Mouse (Mus musculus) neural tube, embryonic 15.5 days (tissue): ENCODE measurements around the gene Khdc4. TPM values are rescaled to one million over a fixed set of nuclear protein-coding genes. Genes with fewer than 3 reads are reported as not detected.

Experiments used
- ATAC-seq: fragments of 200-750 bp; cut with Nextera tagmentation; 2 replicates; pipeline ENCODE4 v1.8.0; 2017; ENCODE audit warnings: mild to moderate bottlenecking, moderate TSS enrichment, moderate library complexity; ENCODE audit not compliant: low FRiP score
- H3K27ac ChIP-seq: fragments of 300-500 bp; sonication (generic); replicated peaks from 2 replicates; pipeline ENCODE4 v1.5.1; 2015; ENCODE audit warnings: mild to moderate bottlenecking, inconsistent platforms
- H3K27me3 ChIP-seq: fragments of 300-500 bp; sonication (generic); replicated peaks from 2 replicates; pipeline ENCODE4 v1.6.1; 2015; ENCODE audit warnings: inconsistent platforms
- H3K36me3 ChIP-seq: fragments of 300-500 bp; sonication (generic); 2 replicates; pipeline ENCODE4 v1.6.1; 2015; ENCODE audit warnings: inconsistent platforms
- H3K4me1 ChIP-seq: fragments of 300-500 bp; sonication (generic); 2 replicates; pipeline ENCODE4 v1.6.1; 2015; ENCODE audit warnings: inconsistent platforms
- H3K4me2 ChIP-seq: fragments of 300-500 bp; sonication (generic); 2 replicates; pipeline ENCODE4 v1.6.1; 2015; ENCODE audit warnings: inconsistent platforms, mild to moderate bottlenecking, moderate library complexity
- H3K4me3 ChIP-seq: fragments of 300-500 bp; sonication (generic); replicated peaks from 2 replicates; pipeline ENCODE4 v1.5.1; 2015; ENCODE audit warnings: mild to moderate bottlenecking, inconsistent platforms
- H3K9ac ChIP-seq: fragments of 300-500 bp; sonication (generic); replicated peaks from 2 replicates; pipeline ENCODE4 v1.6.1; 2015; ENCODE audit warnings: mild to moderate bottlenecking, inconsistent platforms
- H3K9me3 ChIP-seq: fragments of 300-500 bp; sonication (generic); replicated peaks from 2 replicates; pipeline ENCODE4 v1.6.1; 2016; ENCODE audit warnings: inconsistent platforms
- WGBS: fragments of 180-500 bp; shearing (Covaris S2); methylation state at CpG from one replicate; pipeline ENCODE4 v1.1.7; 2015; ENCODE audit warnings: mixed read lengths; 5-methylcytosine and 5-hydroxymethylcytosine counted together
- polyA plus RNA-seq: library from polyadenylated mRNA; unstranded; fragments of >200 nt; fragmentation: Nextera tagmentation; extraction: Ambion mirVana; gene quantifications from 2 replicates; pipeline ENCODE4 v1.2.1, GENCODE M21; 2015

Khdc4 gene
- polyA plus RNA-seq, 1 experiment from 2014 or later = 87.4 TPM

- Histone ChIP-seq H3K4me3 (no peak overlapping the region), H3K4me1 (0 out of 2 replicates have a peak, but pooled peaks cover 8% of the 10 kb centered on the region), H3K9me3 (no peaks in the 10 kb centered on the region), H3K27me3 (no peaks in the 10 kb centered on the region), H3K4me2 (no peak overlapping the region), H3K27ac (peak overlapping the region; percentile 43; the same call in 1 of the 2 replicates), H3K36me3 (peaks cover 39% of the 10 kb centered on the region), H3K9ac (no peak overlapping the region)
- WGBS = 63% methylated on average over 10 of the region's 10 CpGs
- ATAC-seq = no peak
Measured at GRCm38 (mm10) chr3:88649186-88649585, 36.4 kb upstream of the Khdc4 start.

- H3K9ac ChIP-seq = no peak overlapping the region
- 93% methylated on average over 13 of the region's 13 CpGs for WGBS
- 0 out of 2 replicates have a peak, but pooled peaks cover 8% of the 10 kb centered on the region for H3K4me1 ChIP-seq
- H3K27ac ChIP-seq = no peak overlapping the region
- H3K36me3 ChIP-seq = peaks cover 32% of the 10 kb centered on the region
- H3K4me2 ChIP-seq = no peak overlapping the region
- ATAC-seq = no peak
- no peaks in the 10 kb centered on the region for H3K27me3 ChIP-seq
- H3K4me3 ChIP-seq = no peak overlapping the region
- no peaks in the 10 kb centered on the region for H3K9me3 ChIP-seq
Measured at GRCm38 (mm10) chr3:88649967-88650366, 35.6 kb upstream of the Khdc4 start.

- H3K4me2 ChIP-seq = no peak overlapping the region
- no peaks in the 10 kb centered on the region for H3K27me3 ChIP-seq
- H3K4me3 ChIP-seq = no peak overlapping the region
- no peak overlapping the region for H3K9ac ChIP-seq
- H3K36me3 ChIP-seq = peaks cover 24% of the 10 kb centered on the region
- H3K27ac ChIP-seq = no peak overlapping the region
- ATAC-seq = no peak
- no peaks in the 10 kb centered on the region for H3K9me3 ChIP-seq
- 85% methylated on average over 13 of the region's 13 CpGs for WGBS
- H3K4me1 ChIP-seq = 0 out of 2 replicates have a peak, but pooled peaks cover 8% of the 10 kb centered on the region
Measured at GRCm38 (mm10) chr3:88650713-88651504, 34.7 kb upstream of the Khdc4 start.

GRCm38 (mm10) chr3:88651669-88652618 is 33.7 kb upstream of the Khdc4 start:
- Histone ChIP-seq H3K9me3 (no peaks in the 10 kb centered on the region), H3K4me1 (0 out of 2 replicates have a peak, but pooled peaks cover 8% of the 10 kb centered on the region), H3K9ac (no peak overlapping the region), H3K4me3 (no peak overlapping the region), H3K36me3 (peaks cover 14% of the 10 kb centered on the region), H3K27me3 (no peaks in the 10 kb centered on the region), H3K4me2 (no peak overlapping the region), H3K27ac (no peak overlapping the region)
- 78% methylated on average over 18 of the region's 18 CpGs for WGBS
- ATAC-seq = no peak

GRCm38 (mm10) chr3:88652846-88653515 is 32.6 kb upstream of the Khdc4 start, which contains the start of gene Rxfp4:
TSS of gene Rxfp4 (minus strand) at chr3:88653142.
- no peaks in the 10 kb centered on the region for H3K27me3 ChIP-seq
- no peak within 1 kb of the TSS for H3K27ac ChIP-seq
- 0 out of 2 replicates have a peak, but pooled peaks cover 3% of the 10 kb centered on the region for H3K36me3 ChIP-seq
- H3K4me3 ChIP-seq = no peak within 1 kb of the TSS
- no peak within 1 kb of the TSS for H3K9ac ChIP-seq
- WGBS = 92% methylated on average over 17 of the region's 17 CpGs
- no peaks in the 10 kb centered on the region for H3K9me3 ChIP-seq
- no peak for ATAC-seq
- H3K4me2 ChIP-seq = no peak within 1 kb of the TSS
- 0 out of 2 replicates have a peak, but pooled peaks cover 8% of the 10 kb centered on the region for H3K4me1 ChIP-seq

DNA sequence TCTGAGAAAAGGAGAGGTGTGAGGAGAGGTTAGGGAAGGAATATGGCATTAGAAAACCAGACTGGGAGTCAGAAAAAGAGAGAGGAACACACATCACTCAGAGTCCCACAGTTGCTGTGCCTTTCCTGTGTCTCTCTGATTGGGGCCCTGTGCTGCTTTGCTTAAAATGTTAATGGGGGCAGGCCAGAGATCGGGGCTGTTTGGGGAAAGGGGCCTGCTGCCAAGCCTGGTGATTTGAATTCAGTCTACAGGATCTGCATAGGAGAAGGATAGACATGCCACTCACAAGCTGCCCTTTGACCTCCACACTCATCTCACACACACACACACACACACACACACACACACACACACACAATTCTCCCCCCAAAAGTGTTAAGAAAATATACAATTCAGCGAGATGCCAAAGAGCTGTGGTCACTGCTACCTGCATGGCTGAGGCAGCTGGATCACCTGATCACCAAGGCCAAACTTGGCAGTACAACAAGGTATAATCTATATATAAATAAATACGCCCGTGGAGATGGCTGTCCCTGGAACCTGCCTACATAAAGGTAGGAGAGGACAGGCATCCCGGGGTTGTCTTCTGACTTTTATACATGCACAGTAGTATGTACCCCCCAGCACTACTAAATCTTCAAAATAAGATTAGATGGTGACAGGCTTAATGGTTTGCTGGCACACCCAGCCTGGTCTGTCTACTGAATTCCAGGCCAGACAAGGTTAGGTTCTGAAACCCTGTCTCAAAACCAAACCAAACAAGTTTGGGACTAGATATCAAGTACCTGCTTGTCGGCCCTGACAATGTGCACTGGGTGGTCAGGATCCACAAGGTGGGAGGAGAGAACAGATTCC is 31.9 kb upstream of the Khdc4 start:
- Histone ChIP-seq H3K9ac (no peak overlapping the region), H3K4me2 (no peak overlapping the region), H3K27ac (no peak overlapping the region), H3K27me3 (no peaks in the 10 kb centered on the region), H3K36me3 (no peaks in the 10 kb centered on the region), H3K4me3 (no peak overlapping the region), H3K4me1 (0 out of 2 replicates have a peak, but pooled peaks cover 8% of the 10 kb centered on the region), H3K9me3 (no peaks in the 10 kb centered on the region)
- WGBS = 83% methylated on average over 6 of the region's 6 CpGs
- no peak for ATAC-seq

GRCm38 (mm10) chr3:88654621-88655020 is 31.0 kb upstream of the Khdc4 start:
- Histone ChIP-seq H3K9me3 (no peaks in the 10 kb centered on the region), H3K4me3 (no peak overlapping the region), H3K27me3 (no peaks in the 10 kb centered on the region), H3K27ac (no peak overlapping the region), H3K4me2 (no peak overlapping the region), H3K4me1 (0 out of 2 replicates have a peak, but pooled peaks cover under 1% of the 10 kb centered on the region), H3K9ac (no peak overlapping the region), H3K36me3 (no peaks in the 10 kb centered on the region)
- ATAC-seq = no peak
- WGBS = 77% methylated on average over 4 of the region's 4 CpGs

DNA sequence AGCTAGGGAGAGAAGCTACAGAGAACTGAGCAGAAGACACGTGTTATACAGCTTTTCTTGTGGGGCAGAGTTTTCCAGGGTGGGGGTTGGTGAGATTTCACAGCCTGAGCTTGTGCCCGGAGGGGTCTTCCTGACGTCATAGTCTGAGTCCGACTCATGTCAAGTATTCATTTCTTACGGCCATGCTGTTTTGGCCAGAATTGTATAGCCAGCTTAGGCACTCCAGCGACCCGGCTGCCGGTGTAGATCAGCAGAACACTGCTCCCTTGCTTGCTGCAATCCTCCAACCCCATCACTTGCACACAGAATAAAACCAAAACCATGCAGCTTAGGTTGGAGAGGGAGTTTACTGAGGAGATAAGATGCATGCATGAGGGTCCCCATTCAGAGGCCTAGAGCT is 30.0 kb upstream of the Khdc4 start:
- no peaks in the 10 kb centered on the region for H3K36me3 ChIP-seq
- no peak overlapping the region for H3K9ac ChIP-seq
- 87% methylated on average over 8 of the region's 8 CpGs for WGBS
- ATAC-seq = no peak
- H3K4me1 ChIP-seq = no peaks in the 10 kb centered on the region
- H3K4me2 ChIP-seq = no peak overlapping the region
- no peaks in the 10 kb centered on the region for H3K9me3 ChIP-seq
- no peak overlapping the region for H3K27ac ChIP-seq
- H3K27me3 ChIP-seq = no peaks in the 10 kb centered on the region
- no peak overlapping the region for H3K4me3 ChIP-seq

DNA sequence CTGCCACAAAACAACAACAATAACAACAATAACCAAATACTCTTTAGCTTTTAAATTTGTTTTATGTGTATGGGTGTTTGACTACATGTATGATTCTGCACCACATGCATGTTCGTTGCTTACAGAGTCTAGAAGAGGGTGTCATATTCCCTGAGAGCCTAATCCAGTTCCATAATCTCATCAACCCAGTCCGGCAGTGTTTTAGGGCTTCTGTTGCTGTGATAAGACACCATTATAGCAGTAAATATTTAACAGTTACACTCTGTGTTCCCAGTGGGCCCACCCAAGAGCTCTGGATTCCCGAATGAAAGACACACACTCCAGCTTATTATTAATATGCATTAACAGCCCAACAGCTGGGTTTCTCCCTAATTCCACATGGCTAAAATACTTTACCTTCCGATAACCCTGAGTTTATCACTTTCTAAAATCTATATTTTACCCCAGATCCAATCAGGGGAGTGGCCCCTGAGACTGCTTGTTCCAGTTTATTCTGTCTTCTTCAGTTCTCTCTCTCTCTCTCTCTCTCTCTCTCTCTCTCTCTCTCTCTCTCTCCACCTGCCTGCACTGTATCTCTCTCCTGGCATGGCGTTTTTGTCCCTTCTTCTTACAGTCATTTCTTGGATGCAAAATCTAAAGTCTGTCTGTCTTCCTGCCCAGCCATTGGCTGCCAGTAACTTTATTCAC is 27.0 kb upstream of the Khdc4 start:
- Histone ChIP-seq H3K4me2 (no peak overlapping the region), H3K4me3 (no peak overlapping the region), H3K27ac (no peak overlapping the region), H3K36me3 (no peaks in the 10 kb centered on the region), H3K9me3 (no peaks in the 10 kb centered on the region), H3K4me1 (no peaks in the 10 kb centered on the region), H3K9ac (no peak overlapping the region), H3K27me3 (no peaks in the 10 kb centered on the region)
- WGBS = 71% methylated on average over 5 of the region's 5 CpGs
- no peak for ATAC-seq

DNA sequence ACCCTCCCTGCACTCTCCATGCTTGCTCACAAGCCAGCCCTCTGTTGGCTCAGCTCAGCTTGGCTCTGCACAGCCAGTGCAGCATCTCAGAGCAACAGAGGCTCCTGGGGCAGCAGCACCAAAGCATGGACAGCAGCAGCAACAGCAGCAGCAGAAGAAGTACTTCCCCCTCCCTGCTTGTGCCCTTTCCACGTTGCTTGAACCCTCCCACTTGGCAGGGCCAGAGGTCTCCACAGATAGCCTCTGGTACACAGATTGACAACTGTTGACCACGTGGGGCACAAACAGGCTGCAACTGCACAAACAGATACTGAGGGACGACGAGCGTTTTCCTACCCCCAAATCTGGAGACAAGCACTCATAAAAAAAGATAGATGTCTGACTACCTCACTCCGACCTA is 25.8 kb upstream of the Khdc4 start:
- H3K27ac ChIP-seq = no peak overlapping the region
- no peaks in the 10 kb centered on the region for H3K4me1 ChIP-seq
- no peaks in the 10 kb centered on the region for H3K36me3 ChIP-seq
- H3K9me3 ChIP-seq = no peaks in the 10 kb centered on the region
- ATAC-seq = no peak
- H3K4me2 ChIP-seq = no peak overlapping the region
- 57% methylated on average over 6 of the region's 6 CpGs for WGBS
- H3K4me3 ChIP-seq = no peak overlapping the region
- H3K9ac ChIP-seq = no peak overlapping the region
- H3K27me3 ChIP-seq = no peaks in the 10 kb centered on the region
